Mouse (Mus musculus) forebrain, postnatal 0 days (tissue): ENCODE measurements at regions not wholly inside any gene's neighbourhood (a gene's known extent, or its start where the extent isn't known, plus 50 kb on each side); places are given as distances from the start of the nearest gene placed in this dataset.

Source experiments
- ATAC-seq: fragments of 200-750 bp; cut with Nextera tagmentation; 2 replicates; pipeline ENCODE4 v1.8.0; 2017; ENCODE audit warnings: mild to moderate bottlenecking, moderate library complexity
- DNase-seq: peaks from one replicate; pipeline ENCODE4 v3.0.0-alpha.2; 2015
- H3K27ac ChIP-seq: fragments of 300-500 bp; sonication (generic); 2 replicates; pipeline ENCODE4 v1.5.1; 2014; ENCODE audit warnings: low read depth, mild to moderate bottlenecking, antibody characterized with exemption, low read length, moderate library complexity, mixed read lengths
- H3K27me3 ChIP-seq: fragments of 300-500 bp; sonication (generic); 2 replicates; pipeline ENCODE4 v1.6.1; 2014; ENCODE audit warnings: mild to moderate bottlenecking, low read length, mixed read lengths; ENCODE audit not compliant: insufficient read depth
- H3K36me3 ChIP-seq: fragments of 300-500 bp; sonication (generic); 2 replicates; pipeline ENCODE4 v1.6.1; 2014; ENCODE audit warnings: mild to moderate bottlenecking, moderate library complexity; ENCODE audit not compliant: insufficient read depth
- H3K4me1 ChIP-seq: fragments of 300-500 bp; sonication (generic); 2 replicates; pipeline ENCODE4 v1.6.1; 2014; ENCODE audit warnings: antibody characterized with exemption; ENCODE audit not compliant: insufficient read depth
- H3K4me2 ChIP-seq: fragments of 300-500 bp; sonication (generic); 2 replicates; pipeline ENCODE4 v1.6.1; 2014; ENCODE audit warnings: low read depth, mild to moderate bottlenecking, moderate library complexity
- H3K4me3 ChIP-seq: fragments of 300-500 bp; sonication (generic); 2 replicates; pipeline ENCODE4 v1.5.1; 2014; ENCODE audit warnings: low read depth, low read length, mixed read lengths
- H3K9ac ChIP-seq: fragments of 300-500 bp; sonication (generic); 2 replicates; pipeline ENCODE4 v1.6.1; 2014; ENCODE audit warnings: mild to moderate bottlenecking
- H3K9me3 ChIP-seq: fragments of 300-500 bp; sonication (generic); 2 replicates; pipeline ENCODE4 v1.6.1; 2016; ENCODE audit warnings: low read length
- CTCF ChIP-seq: sonication (generic); IDR thresholded peaks from 2 replicates; pipeline ENCODE4 v1.5.1; 2016; ENCODE audit warnings: antibody characterized with exemption, control low read depth, low read depth
- WGBS: fragments of 180-500 bp; shearing (Covaris S2); extraction: QIAGEN DNeasy Blood & Tissue Kit; methylation state at CpG from one replicate; pipeline ENCODE4 v1.1.7; 2014; 5-methylcytosine and 5-hydroxymethylcytosine counted together

GRCm38 (mm10) chr6:127362966-127363752 lies 83.5 kb upstream of the Parp11 start:
- no peaks in the 10 kb centered on the region for H3K9me3 ChIP-seq
- no peaks in the 10 kb centered on the region for H3K36me3 ChIP-seq
- H3K27me3 ChIP-seq: no peaks in the 10 kb centered on the region
- no peak overlapping the region for H3K4me2 ChIP-seq
- no peak for TF ChIP-seq CTCF
- H3K4me1 ChIP-seq: no peaks in the 10 kb centered on the region
- H3K4me3 ChIP-seq: no peak overlapping the region
- DNase-seq (peak; percentile 52), ATAC-seq (peak; percentile 88)
- WGBS: 7% methylated on average over 8 of the region's 8 CpGs
- H3K27ac ChIP-seq: no peak overlapping the region
- H3K9ac ChIP-seq: no peak overlapping the region

GRCm38 (mm10) chr6:127363871-127364590 lies 82.6 kb upstream of the Parp11 start:
- ATAC-seq: no peak
- Histone ChIP-seq H3K27me3 (no peaks in the 10 kb centered on the region), H3K9me3 (no peaks in the 10 kb centered on the region), H3K27ac (no peak overlapping the region), H3K9ac (no peak overlapping the region), H3K4me2 (no peak overlapping the region), H3K36me3 (no peaks in the 10 kb centered on the region), H3K4me1 (no peaks in the 10 kb centered on the region), H3K4me3 (no peak overlapping the region)
- TF ChIP-seq CTCF: no peak
- no peak for DNase-seq
- WGBS: 27% methylated on average over 7 of the region's 7 CpGs

DNA sequence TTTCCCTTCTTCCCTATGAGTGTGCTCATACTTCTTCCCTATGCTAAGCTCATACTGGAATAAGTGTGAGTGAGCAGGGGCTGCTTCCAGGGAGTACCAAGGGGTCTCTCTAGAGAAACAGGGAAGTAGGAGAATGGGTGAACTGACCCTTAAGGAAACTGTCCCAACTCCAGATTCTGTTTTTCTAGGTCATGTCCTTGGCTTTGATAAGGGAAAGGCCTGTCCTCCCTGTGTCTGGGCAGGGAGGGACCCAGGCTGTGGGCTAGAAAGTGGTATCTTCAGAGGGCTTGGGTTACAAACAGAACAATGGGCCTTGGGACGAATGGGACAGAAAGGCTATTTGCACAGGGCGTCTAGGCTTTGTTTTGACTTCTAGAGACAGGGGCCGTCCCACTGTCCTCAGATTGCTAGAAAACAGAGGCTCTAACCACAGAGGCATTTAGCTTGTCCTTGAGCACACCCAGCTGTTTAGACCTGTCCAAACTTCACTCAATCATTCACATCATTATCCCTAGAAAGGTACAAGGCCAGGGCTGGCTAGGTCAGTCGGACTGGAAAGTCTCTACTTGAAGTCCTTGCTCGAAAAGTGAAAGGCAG lies 82.0 kb upstream of the Parp11 start:
- Histone ChIP-seq H3K9ac (no peak overlapping the region), H3K4me1 (no peaks in the 10 kb centered on the region), H3K27ac (no peak overlapping the region), H3K4me3 (no peak overlapping the region), H3K4me2 (no peak overlapping the region), H3K27me3 (no peaks in the 10 kb centered on the region), H3K9me3 (no peaks in the 10 kb centered on the region), H3K36me3 (no peaks in the 10 kb centered on the region)
- ATAC-seq (no peak), DNase-seq (no peak)
- TF ChIP-seq CTCF: no peak
- WGBS: 69% methylated on average over 5 of the region's 5 CpGs

- no peak for TF ChIP-seq CTCF
- Histone ChIP-seq H3K9me3 (no peaks in the 10 kb centered on the region), H3K4me1 (no peaks in the 10 kb centered on the region), H3K4me2 (no peak overlapping the region), H3K9ac (no peak overlapping the region), H3K27me3 (no peaks in the 10 kb centered on the region), H3K27ac (no peak overlapping the region), H3K36me3 (no peaks in the 10 kb centered on the region), H3K4me3 (no peak overlapping the region)
- ATAC-seq (no peak), DNase-seq (no peak)
- 74% methylated on average over 7 of the region's 7 CpGs for WGBS
Measured at GRCm38 (mm10) chr6:127365246-127365645, 81.4 kb upstream of the Parp11 start.

- no peak for TF ChIP-seq CTCF
- no peaks in the 10 kb centered on the region for H3K9me3 ChIP-seq
- H3K27ac ChIP-seq: no peak overlapping the region
- 55% methylated on average over 2 of the region's 2 CpGs for WGBS
- no peak overlapping the region for H3K4me3 ChIP-seq
- no peak overlapping the region for H3K9ac ChIP-seq
- no peaks in the 10 kb centered on the region for H3K27me3 ChIP-seq
- no peaks in the 10 kb centered on the region for H3K36me3 ChIP-seq
- DNase-seq (no peak), ATAC-seq (no peak)
- no peaks in the 10 kb centered on the region for H3K4me1 ChIP-seq
- H3K4me2 ChIP-seq: no peak overlapping the region
Measured at GRCm38 (mm10) chr6:127365651-127366050, 81.0 kb upstream of the Parp11 start.

GRCm38 (mm10) chr6:127373052-127373451 lies 73.6 kb upstream of the Parp11 start:
- 40% methylated on average over 5 of the region's 5 CpGs for WGBS
- Histone ChIP-seq H3K9me3 (no peaks in the 10 kb centered on the region), H3K4me3 (no peak overlapping the region), H3K27me3 (no peaks in the 10 kb centered on the region), H3K36me3 (no peaks in the 10 kb centered on the region), H3K9ac (no peak overlapping the region), H3K27ac (no peak overlapping the region), H3K4me2 (no peak overlapping the region), H3K4me1 (peaks cover 4% of the 10 kb centered on the region; the same call in 1 of the 2 replicates)
- TF ChIP-seq CTCF: no peak
- ATAC-seq (peak; percentile 54; the same call in 1 of the 2 replicates), DNase-seq (no peak)
